Mouse (Mus musculus): ENCODE measurements around the gene Gm20824.
"Not testable (repeated sequence)": the region's sequence is repeated elsewhere in the genome, so short reads cannot be mapped to it uniquely, and the experiment has no call there.

The Gm20824 gene

DNA sequence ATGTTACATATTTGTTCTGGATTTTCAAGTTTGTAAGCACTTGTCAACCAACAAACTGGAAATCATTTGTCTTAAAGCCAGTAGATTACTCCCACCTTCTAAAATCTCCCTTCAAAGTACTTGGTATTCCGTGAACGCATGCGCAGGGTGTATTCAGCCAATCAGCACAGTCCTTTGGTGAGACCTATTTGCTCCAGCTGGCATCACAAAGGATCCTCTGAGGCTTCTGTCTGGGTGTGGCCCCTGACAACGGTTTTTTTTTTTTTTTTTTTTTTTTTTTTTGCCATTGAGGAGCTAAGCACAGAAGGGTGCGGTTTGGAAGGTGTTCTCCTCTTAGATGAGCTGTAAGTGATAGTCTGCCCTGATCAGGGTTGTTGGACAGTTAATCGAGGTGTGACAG is at the start of gene Gm20824:
Gene Gm20824, plus strand, starts transcription at position 301 of the 400 bp plus-strand sequence.
- in situ Hi-C loops (cut with MseI, MboI) = not testable (repeated sequence)

All from mouse trophoblast stem cell (cell line).